Mouse (Mus musculus) ZHBTc4 (cell line): ENCODE data around the gene F7.
"Not testable (repeated sequence)": the region's sequence is repeated elsewhere in the genome, so short reads cannot be mapped to it uniquely, and the experiment has no call there.

ENCODE experiments used
- DNase-seq: peaks from one replicate; pipeline ENCODE4 v3.0.0-alpha.2; 2011; ENCODE audit warnings: low read depth, low spot score

The F7 gene

GRCm38 (mm10) chr8:13028482-13028881, 2.6 kb downstream of the F7 start:
- DNase-seq, result no peak

GRCm38 (mm10) chr8:13036346-13036812, 10.5 kb downstream of the F7 start:
- DNase-seq, result no peak

- no peak for DNase-seq
These were observed 11.2 kb downstream of the F7 start, which contains the start of gene F10 for GRCm38 (mm10) chr8:13037015-13037414. TSS of gene F10 (plus strand) at chr8:13037308.

- DNase-seq, result no peak
These were observed 11.7 kb downstream of the F7 start for GRCm38 (mm10) chr8:13037569-13037968.

- no peak for DNase-seq
These were observed 13.2 kb downstream of the F7 start for GRCm38 (mm10) chr8:13039054-13039453.

GRCm38 (mm10) chr8:13041459-13041858, 15.6 kb downstream of the F7 start:
- no peak for DNase-seq

- no peak for DNase-seq
These were observed 21.8 kb downstream of the F7 start for GRCm38 (mm10) chr8:13047652-13048051.

- DNase-seq, result peak; percentile 70
These were observed 24.7 kb downstream of the F7 start for GRCm38 (mm10) chr8:13050550-13050949.

GRCm38 (mm10) chr8:13057351-13057750, 31.5 kb downstream of the F7 start:
- no peak for DNase-seq

GRCm38 (mm10) chr8:13060441-13061150, 34.8 kb downstream of the F7 start, which contains the start of gene Proz:
TSS of gene Proz (plus strand) at chr8:13060914.
- no peak for DNase-seq

GRCm38 (mm10) chr8:13063112-13063511, 37.3 kb downstream of the F7 start:
- no peak for DNase-seq

GRCm38 (mm10) chr8:13073255-13073654, 47.4 kb downstream of the F7 start:
- no peak for DNase-seq

GRCm38 (mm10) chr8:13075044-13075443, 49.2 kb downstream of the F7 start:
- DNase-seq, result no peak

GRCm38 (mm10) chr8:13075579-13075978, 49.7 kb downstream of the F7 start:
- not testable (repeated sequence) for DNase-seq

GRCm38 (mm10) chr8:13077542-13077941, 51.7 kb downstream of the F7 start:
- DNase-seq, result no peak
